Mouse (Mus musculus): ENCODE measurements at regions not wholly inside any gene's neighbourhood (a gene's known extent, or its start where the extent isn't known, plus 50 kb on each side); places are given as distances from the start of the nearest gene placed in this dataset.

- TF ChIP-seq POLR2A (IDR thresholded peaks at IDR 0.05; ENCODE audit: control insufficient read depth, low read depth, low read length) = no peak
- TF ChIP-seq CTCF (IDR thresholded peaks at IDR 0.05; ENCODE audit: control insufficient read depth, insufficient read depth, insufficient replicate concordance, low read depth, low read length) = no peak
- Histone ChIP-seq H3K27me3 (ENCODE audit: control insufficient read depth, insufficient read depth, low read length) (no peaks in the 10 kb centered on the region), H3K4me1 (ENCODE audit: control insufficient read depth, insufficient read depth, low read length) (no peaks in the 10 kb centered on the region), H3K36me3 (ENCODE audit: control insufficient read depth, insufficient read depth, low read length) (no peaks in the 10 kb centered on the region), H3K27ac (ENCODE audit: control insufficient read depth, insufficient read depth, low read depth, low read length) (no peak overlapping the region), H3K4me3 (ENCODE audit: control insufficient read depth, low read depth, low read length) (no peak overlapping the region)
Observed at GRCm38 (mm10) chr7:63811816-63812215, 104.8 kb upstream of the E030018B13Rik start.

DNA sequence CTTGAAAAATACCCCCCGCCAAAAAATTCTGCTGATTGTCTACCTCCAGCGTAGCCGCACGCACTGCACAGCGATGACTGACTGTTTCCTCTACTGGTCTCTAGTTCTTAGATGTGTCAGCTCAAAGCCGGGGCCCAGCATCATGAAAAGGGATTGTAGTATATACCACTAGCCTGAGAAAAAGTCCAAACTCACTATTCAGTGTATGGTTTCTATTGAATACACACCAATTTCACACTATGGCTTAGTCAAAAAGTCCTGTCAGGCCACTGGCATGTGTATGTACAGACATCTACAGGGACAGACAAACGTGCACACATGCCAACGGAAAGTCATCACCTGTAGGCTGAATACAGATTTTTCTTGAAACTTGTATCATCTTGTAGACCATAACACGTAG is 101.1 kb upstream of the E030018B13Rik start:
- TF ChIP-seq POLR2A (IDR thresholded peaks at IDR 0.05; ENCODE audit: control insufficient read depth, low read depth, low read length) (no peak), CTCF (IDR thresholded peaks at IDR 0.05; ENCODE audit: control insufficient read depth, insufficient read depth, insufficient replicate concordance, low read depth, low read length) (no peak)
- Histone ChIP-seq H3K27me3 (ENCODE audit: control insufficient read depth, insufficient read depth, low read length) (no peaks in the 10 kb centered on the region), H3K27ac (ENCODE audit: control insufficient read depth, insufficient read depth, low read depth, low read length) (no peak overlapping the region), H3K4me3 (ENCODE audit: control insufficient read depth, low read depth, low read length) (no peak overlapping the region), H3K36me3 (ENCODE audit: control insufficient read depth, insufficient read depth, low read length) (no peaks in the 10 kb centered on the region), H3K4me1 (ENCODE audit: control insufficient read depth, insufficient read depth, low read length) (no peaks in the 10 kb centered on the region)

DNA sequence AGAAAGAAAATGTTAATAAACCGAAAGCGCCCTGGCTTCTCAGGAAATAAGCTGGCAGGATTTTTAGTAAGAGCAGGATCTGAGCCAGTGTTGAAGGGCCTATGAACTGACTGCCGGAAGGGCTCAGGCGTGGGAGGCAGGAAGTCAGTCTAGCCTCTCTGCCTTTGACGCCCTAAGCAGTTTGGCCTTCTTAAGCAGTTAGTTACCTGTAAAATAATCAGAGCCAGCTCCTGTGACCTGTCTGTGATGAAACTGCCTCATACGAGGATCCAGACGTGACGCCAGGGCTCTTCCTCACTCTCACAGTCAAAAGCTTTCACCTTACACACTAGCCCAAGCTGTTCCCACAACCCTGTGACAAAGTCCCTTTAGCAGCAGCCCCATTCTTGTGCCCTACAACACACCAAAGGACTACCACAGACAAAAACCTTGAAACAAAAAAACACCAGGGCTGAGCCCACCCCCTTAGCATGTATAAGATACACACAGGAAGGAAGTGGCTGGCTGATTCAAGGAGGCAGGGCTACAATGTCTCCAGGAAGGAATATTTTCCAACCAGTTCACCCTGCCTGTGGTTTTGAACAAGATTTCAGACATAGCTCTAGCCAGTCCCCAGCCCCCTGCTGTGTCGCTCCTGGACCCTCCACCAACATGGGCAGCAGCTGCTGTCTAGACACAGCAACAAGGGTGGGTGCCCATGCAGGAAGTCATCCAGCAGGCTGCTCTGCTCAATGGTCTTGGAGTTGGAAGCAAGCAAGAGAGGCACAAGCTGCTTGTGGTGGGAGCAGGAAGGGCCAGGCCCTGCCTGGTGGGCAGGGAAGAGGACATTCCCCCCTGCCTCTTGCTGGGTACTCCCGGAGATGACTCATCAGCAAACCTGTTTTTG is 100.4 kb upstream of the E030018B13Rik start:
- Histone ChIP-seq H3K4me3 (ENCODE audit: control insufficient read depth, low read depth, low read length) (no peak overlapping the region), H3K27me3 (ENCODE audit: control insufficient read depth, insufficient read depth, low read length) (no peaks in the 10 kb centered on the region), H3K27ac (ENCODE audit: control insufficient read depth, insufficient read depth, low read depth, low read length) (no peak overlapping the region), H3K36me3 (ENCODE audit: control insufficient read depth, insufficient read depth, low read length) (no peaks in the 10 kb centered on the region), H3K4me1 (ENCODE audit: control insufficient read depth, insufficient read depth, low read length) (no peaks in the 10 kb centered on the region)
- TF ChIP-seq CTCF (IDR thresholded peaks at IDR 0.05; ENCODE audit: control insufficient read depth, insufficient read depth, insufficient replicate concordance, low read depth, low read length) = no peak
- no peak for TF ChIP-seq POLR2A (IDR thresholded peaks at IDR 0.05; ENCODE audit: control insufficient read depth, low read depth, low read length)

DNA sequence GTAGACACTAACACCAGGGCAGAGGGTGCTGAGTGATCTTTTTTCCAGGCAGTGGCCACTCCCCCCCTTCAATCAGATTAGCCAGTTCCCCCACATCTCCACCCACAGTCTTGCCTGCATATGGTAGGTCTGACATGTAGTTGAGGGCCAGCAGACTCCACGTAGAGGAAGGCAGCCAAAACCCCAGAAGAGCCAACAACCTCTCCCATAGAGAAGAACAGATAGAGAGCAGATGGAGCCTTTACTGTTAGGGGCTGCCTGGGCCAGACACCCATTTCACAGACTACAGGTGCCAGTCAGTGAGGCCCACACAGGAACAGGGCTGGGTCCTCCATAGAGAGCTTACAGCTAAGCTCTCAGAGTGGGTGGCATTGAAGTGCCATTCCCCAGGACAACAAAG is 99.2 kb upstream of the E030018B13Rik start:
- Histone ChIP-seq H3K27ac (ENCODE audit: control insufficient read depth, insufficient read depth, low read depth, low read length) (no peak overlapping the region), H3K27me3 (ENCODE audit: control insufficient read depth, insufficient read depth, low read length) (no peaks in the 10 kb centered on the region), H3K4me1 (ENCODE audit: control insufficient read depth, insufficient read depth, low read length) (no peaks in the 10 kb centered on the region), H3K4me3 (ENCODE audit: control insufficient read depth, low read depth, low read length) (no peak overlapping the region), H3K36me3 (ENCODE audit: control insufficient read depth, insufficient read depth, low read length) (no peaks in the 10 kb centered on the region)
- no peak for TF ChIP-seq CTCF (IDR thresholded peaks at IDR 0.05; ENCODE audit: control insufficient read depth, insufficient read depth, insufficient replicate concordance, low read depth, low read length)
- no peak for TF ChIP-seq POLR2A (IDR thresholded peaks at IDR 0.05; ENCODE audit: control insufficient read depth, low read depth, low read length)

- Histone ChIP-seq H3K27ac (ENCODE audit: control insufficient read depth, insufficient read depth, low read depth, low read length) (no peak overlapping the region), H3K4me3 (ENCODE audit: control insufficient read depth, low read depth, low read length) (no peak overlapping the region), H3K27me3 (ENCODE audit: control insufficient read depth, insufficient read depth, low read length) (no peaks in the 10 kb centered on the region), H3K4me1 (ENCODE audit: control insufficient read depth, insufficient read depth, low read length) (no peaks in the 10 kb centered on the region), H3K36me3 (ENCODE audit: control insufficient read depth, insufficient read depth, low read length) (no peaks in the 10 kb centered on the region)
- TF ChIP-seq CTCF (IDR thresholded peaks at IDR 0.05; ENCODE audit: control insufficient read depth, insufficient read depth, insufficient replicate concordance, low read depth, low read length) (no peak), POLR2A (IDR thresholded peaks at IDR 0.05; ENCODE audit: control insufficient read depth, low read depth, low read length) (no peak)
Observed at GRCm38 (mm10) chr7:63818105-63818504, 98.6 kb upstream of the E030018B13Rik start.

GRCm38 (mm10) chr7:63820286-63820685 is 96.4 kb upstream of the E030018B13Rik start:
- Histone ChIP-seq H3K36me3 (ENCODE audit: control insufficient read depth, insufficient read depth, low read length) (no peaks in the 10 kb centered on the region), H3K27ac (ENCODE audit: control insufficient read depth, insufficient read depth, low read depth, low read length) (no peak overlapping the region), H3K4me1 (ENCODE audit: control insufficient read depth, insufficient read depth, low read length) (peaks cover 5% of the 10 kb centered on the region), H3K4me3 (ENCODE audit: control insufficient read depth, low read depth, low read length) (no peak overlapping the region), H3K27me3 (ENCODE audit: control insufficient read depth, insufficient read depth, low read length) (no peaks in the 10 kb centered on the region)
- no peak for TF ChIP-seq POLR2A (IDR thresholded peaks at IDR 0.05; ENCODE audit: control insufficient read depth, low read depth, low read length)
- TF ChIP-seq CTCF (IDR thresholded peaks at IDR 0.05; ENCODE audit: control insufficient read depth, insufficient read depth, insufficient replicate concordance, low read depth, low read length) = no peak

- TF ChIP-seq CTCF (IDR thresholded peaks at IDR 0.05; ENCODE audit: control insufficient read depth, insufficient read depth, insufficient replicate concordance, low read depth, low read length) (no peak), POLR2A (IDR thresholded peaks at IDR 0.05; ENCODE audit: control insufficient read depth, low read depth, low read length) (no peak)
- Histone ChIP-seq H3K4me3 (ENCODE audit: control insufficient read depth, low read depth, low read length) (no peak overlapping the region), H3K27ac (ENCODE audit: control insufficient read depth, insufficient read depth, low read depth, low read length) (no peak overlapping the region), H3K27me3 (ENCODE audit: control insufficient read depth, insufficient read depth, low read length) (no peaks in the 10 kb centered on the region), H3K4me1 (ENCODE audit: control insufficient read depth, insufficient read depth, low read length) (peaks cover 5% of the 10 kb centered on the region), H3K36me3 (ENCODE audit: control insufficient read depth, insufficient read depth, low read length) (no peaks in the 10 kb centered on the region)
Observed at GRCm38 (mm10) chr7:63822001-63822400, 94.7 kb upstream of the E030018B13Rik start.

Data from testis, adult 2 months (tissue).